Mouse (Mus musculus) heart, adult 8-10 months (tissue): ENCODE measurements around the gene Chfr. TPM values are rescaled to one million over a fixed set of nuclear protein-coding genes. Genes with fewer than 3 reads are reported as not detected.
"Not testable (repeated sequence)": the region's sequence is repeated elsewhere in the genome, so short reads cannot be mapped to it uniquely, and the experiment has no call there.

Experiments
- DNase-seq: peaks from one replicate; pipeline ENCODE4 v3.0.0; 2022; ENCODE audit warnings: low spot score
- total RNA-seq, 4 experiments: library from RNA; stranded (reverse); gene quantifications; 2 replicates each; pipeline ENCODE4 v1.2.4; 2022

Gene Chfr
- total RNA-seq, 4 experiments from 2014 or later: 11.4 to 13.4 (median 11.9) TPM

DNA sequence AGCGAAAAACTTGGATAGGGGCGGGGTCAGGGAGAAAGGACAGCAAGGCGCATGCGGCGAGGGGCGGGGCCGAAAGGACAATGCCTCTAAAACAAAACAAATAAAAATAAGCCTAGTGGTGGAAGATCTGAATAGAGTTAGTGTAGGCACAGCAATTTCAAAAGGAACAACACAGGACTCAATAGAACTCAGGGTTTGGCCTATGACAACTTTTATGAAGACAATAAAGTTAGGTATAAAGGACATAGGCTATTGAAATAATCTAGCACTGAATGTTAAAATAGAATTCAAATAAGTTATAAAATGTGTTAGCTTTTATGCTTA is 27.4 kb upstream of the Chfr start:
- DNase-seq: peak; percentile 95

- DNase-seq: peak; percentile 90
These were observed 25.6 kb upstream of the Chfr start, which contains the start of gene Zfp605 for GRCm38 (mm10) chr5:110109991-110110441. Gene Zfp605, plus strand, starts transcription at chr5:110110092.

- DNase-seq: not testable (repeated sequence)
These were observed 13.3 kb upstream of the Chfr start for GRCm38 (mm10) chr5:110122380-110122779.

DNA sequence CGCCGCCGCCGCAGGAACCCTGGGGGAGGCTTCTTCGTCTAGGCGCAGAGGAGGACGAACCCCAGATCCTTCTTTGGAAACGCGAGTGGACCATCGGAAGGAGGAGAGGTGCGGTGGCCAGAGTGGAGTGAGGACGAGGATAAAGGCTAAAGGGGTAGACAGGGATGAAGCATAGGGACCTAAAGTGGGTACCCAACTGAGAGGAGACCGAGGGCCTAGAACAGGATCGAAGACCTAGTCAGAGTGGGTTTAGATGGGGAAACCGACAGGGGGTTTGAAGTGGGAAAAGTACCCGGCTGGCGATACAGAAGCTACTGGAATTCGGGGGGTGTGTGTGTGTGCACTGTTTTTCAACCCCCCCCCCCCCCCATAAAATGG is 434 bp downstream of the Chfr start:
- DNase-seq: no peak

DNA sequence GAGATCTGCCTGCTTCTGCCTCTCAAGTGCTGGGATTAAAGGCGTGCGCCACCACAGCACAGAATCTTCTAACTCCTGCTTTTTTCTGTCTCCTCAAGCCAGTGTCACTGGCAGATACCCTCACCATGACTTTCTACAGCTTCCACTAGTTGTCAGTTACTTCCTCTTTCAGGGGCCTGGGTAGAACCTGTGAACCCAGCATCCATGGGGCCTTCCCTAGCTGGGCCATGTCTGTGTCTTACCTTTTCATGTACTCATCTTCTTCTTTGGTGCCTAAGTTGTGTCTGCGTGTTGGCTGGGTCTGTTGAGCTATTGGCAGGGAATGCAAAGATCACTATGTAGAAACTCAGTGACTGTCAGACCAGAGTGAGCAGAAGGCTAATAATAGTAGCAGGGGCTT is 2.2 kb downstream of the Chfr start:
- no peak for DNase-seq

GRCm38 (mm10) chr5:110139325-110139724 is 3.7 kb downstream of the Chfr start:
- DNase-seq: no peak

DNA sequence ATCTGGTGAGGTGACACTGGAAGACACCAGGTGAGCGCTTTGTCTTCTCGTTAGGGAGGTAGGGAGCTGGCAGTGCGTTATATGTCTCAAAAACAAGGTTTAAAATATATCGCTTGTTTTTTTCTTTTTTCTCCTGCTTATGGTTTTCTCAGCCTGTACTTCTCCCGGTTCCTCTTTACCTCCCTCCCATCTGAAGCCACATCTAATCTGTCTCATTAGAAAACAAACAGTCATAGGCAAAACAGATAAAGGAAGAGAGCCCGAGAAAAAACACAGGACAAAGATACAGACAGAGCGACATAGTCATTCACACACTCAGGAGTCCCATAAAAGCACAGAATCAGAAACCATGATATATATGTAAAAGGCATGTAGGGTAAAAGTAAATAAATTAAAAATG is 4.8 kb downstream of the Chfr start:
- no peak for DNase-seq

DNA sequence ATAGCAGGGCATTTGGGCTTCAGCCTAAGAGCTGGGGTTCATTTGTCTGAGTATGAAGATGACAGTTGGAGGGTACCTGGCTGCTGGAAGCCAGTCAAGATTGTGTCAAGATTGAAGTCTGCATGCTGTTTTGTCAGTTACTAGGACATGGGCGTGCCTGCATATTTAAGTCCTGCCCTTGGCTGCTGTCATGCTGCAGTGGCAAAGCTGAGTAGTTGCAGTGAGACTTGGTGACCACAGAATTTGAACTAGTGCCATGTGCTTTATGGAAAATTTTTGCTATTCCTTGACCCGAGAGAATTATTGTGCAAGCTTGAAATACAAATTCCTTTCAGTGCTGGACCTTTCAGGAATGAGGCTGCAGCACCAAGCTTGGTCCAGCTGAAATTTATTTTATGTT is 6.7 kb downstream of the Chfr start:
- peak; percentile 6 for DNase-seq

GRCm38 (mm10) chr5:110143007-110143406 is 7.4 kb downstream of the Chfr start:
- DNase-seq: no peak

- DNase-seq: no peak
These were observed 33.7 kb downstream of the Chfr start for GRCm38 (mm10) chr5:110169374-110169773.

GRCm38 (mm10) chr5:110176362-110177020 is 40.8 kb downstream of the Chfr start, which contains the start of gene Golga3:
Gene Golga3, plus strand, starts transcription at chr5:110176701.
- peak; percentile 91 for DNase-seq

DNA sequence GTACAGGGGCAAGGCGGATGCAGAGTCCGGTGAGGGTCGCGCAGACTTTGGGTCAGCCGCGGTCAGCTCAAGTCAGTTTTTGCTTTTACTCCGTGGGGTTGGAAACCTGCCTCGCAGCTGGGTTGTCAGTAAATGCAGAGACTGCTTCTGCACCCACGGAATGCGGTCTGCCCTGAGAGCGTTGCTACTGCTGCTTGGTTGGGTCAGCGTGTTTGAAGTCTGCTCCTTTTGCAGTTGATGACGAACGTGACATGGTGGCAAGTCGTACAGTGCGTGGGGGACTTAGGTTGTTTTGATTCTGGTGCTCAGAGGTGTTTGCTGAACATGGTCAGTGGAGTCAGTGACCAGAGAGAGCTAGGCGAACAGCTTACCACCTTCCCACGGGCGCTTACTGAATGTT is 41.4 kb downstream of the Chfr start:
- no peak for DNase-seq

DNA sequence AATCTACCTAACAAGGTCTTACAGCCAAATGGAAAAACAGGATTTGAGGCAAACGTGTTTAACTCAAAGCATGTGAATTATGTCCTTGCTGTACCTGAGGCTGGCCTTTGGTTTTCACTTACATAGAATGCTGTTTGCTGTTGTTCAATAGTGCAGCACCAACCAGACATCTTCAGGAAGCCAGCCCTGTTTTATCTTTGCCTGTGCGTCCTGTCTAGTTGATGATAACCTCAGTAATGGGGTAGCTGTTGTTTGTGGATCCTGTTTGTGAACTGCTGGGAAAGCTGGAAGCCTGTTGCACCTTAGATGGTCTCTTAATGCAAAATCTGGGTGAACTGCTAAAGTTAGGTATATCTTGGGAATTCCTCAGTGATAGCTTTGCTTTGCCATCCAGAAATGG is 43.0 kb downstream of the Chfr start:
- DNase-seq: no peak

GRCm38 (mm10) chr5:110181716-110182115 is 46.1 kb downstream of the Chfr start:
- DNase-seq: peak; percentile 57

- DNase-seq: no peak
These were observed 67.7 kb downstream of the Chfr start for GRCm38 (mm10) chr5:110203164-110203895.

DNA sequence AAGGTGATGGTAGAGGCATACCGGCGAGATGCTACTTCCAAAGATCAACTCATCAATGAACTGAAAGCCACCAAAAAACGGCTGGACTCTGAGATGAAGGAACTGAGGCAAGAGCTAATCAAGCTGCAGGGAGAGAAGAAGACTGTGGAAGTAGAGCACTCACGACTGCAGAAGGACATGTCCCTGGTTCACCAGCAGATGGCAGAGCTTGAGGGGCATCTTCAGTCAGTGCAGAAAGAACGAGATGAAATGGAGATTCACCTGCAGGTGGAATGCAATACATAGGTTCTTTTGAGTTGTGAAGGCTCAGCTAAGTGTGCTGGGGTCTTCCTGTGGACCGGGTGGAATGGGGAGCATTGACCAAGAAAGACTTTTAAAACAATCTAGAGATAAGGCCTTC is 69.1 kb downstream of the Chfr start:
- DNase-seq: no peak

GRCm38 (mm10) chr5:110211312-110211711 is 75.7 kb downstream of the Chfr start:
- DNase-seq: no peak

GRCm38 (mm10) chr5:110216780-110217179 is 81.1 kb downstream of the Chfr start:
- no peak for DNase-seq

- no peak for DNase-seq
These were observed 84.7 kb downstream of the Chfr start for GRCm38 (mm10) chr5:110220331-110220730.
